Mouse (Mus musculus) liver, embryonic 14.5 days (tissue): ENCODE data around the gene Otx1.

Experiments used
- CTCF ChIP-seq: IDR thresholded peaks from 2 replicates; pipeline ENCODE4 v1.5.1; 2016; ENCODE audit warnings: antibody characterized with exemption, low read depth, control low read depth
- EP300 ChIP-seq: IDR thresholded peaks from 2 replicates; pipeline ENCODE4 v1.6.1; 2016; ENCODE audit warnings: antibody characterized with exemption, low read depth

DNA sequence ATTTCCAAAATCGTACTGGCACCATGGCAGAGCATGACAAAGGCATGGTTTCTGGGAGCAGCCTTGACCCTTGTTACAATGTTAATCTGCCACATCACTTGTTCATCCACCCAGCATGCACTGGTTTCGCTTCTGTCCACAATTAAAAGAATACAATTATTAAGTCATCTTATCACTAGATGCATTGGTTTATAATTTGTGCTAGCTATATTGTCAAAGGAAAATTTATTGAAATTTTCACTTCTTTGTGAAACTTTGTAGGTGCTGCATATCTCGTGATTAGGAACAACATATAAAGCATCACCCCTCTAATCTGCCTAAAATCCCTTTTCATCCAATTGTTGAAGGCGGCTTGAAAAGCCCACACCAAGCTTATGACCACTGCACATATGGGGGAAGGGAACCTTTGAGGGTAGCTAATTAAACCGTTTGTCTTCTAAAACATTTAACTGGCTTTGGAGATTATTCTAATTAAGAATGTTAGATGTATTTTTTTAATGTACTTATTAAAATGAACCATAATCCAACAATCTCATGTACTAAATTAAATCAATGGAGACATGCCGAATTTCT lies 37.2 kb upstream of the Otx1 start:
- TF ChIP-seq CTCF (no peak), EP300 (no peak)
